Mouse (Mus musculus): ENCODE data around the gene Cep97. TPM values are rescaled to one million over a fixed set of nuclear protein-coding genes. Genes with fewer than 3 reads are reported as not detected.
A peak's percentile ranks its signal among the peaks of the same experiment; 100 is the strongest.

Gene Cep97
- 12.1 and 12.2 TPM in 2 replicates for polyA plus RNA-seq (2015; fragmentation: Nextera tagmentation; extraction: Ambion mirVana)

- no peaks in the 10 kb centered on the region; the same call in 1 of the 2 replicates for H3K36me3 ChIP-seq (ENCODE audit: control insufficient read depth, insufficient read depth, low read length)
- H3K4me2 ChIP-seq (ENCODE audit: low read length) = peak within 1 kb of the TSS; percentile 69
- 0% methylated on average over 24 of the region's 24 CpGs for WGBS
- no peaks in the 10 kb centered on the region for H3K9me3 ChIP-seq (replicated peaks; ENCODE audit: control insufficient read depth, low read length, poor library complexity, severe bottlenecking)
- H3K27ac ChIP-seq (ENCODE audit: low read length) = peak within 1 kb of the TSS; percentile 75
- H3K4me3 ChIP-seq (ENCODE audit: low read depth, low read length) = peak within 1 kb of the TSS; percentile 62
- H3K27me3 ChIP-seq (ENCODE audit: control insufficient read depth, insufficient read depth, low read depth, low read length) = no peaks in the 10 kb centered on the region
- 0 out of 2 replicates have a peak, but pooled peaks cover 2% of the 10 kb centered on the region for H3K4me1 ChIP-seq (ENCODE audit: control insufficient read depth, insufficient read depth, low read length)
- peak; percentile 99 for ATAC-seq
- H3K9ac ChIP-seq (ENCODE audit: low read depth, low read length) = peak within 1 kb of the TSS; percentile 70
Observed at GRCm38 (mm10) chr16:55934453-55935037, at the start of gene Cep97. Cep97 (minus strand) TSS chr16:55934855.

GRCm38 (mm10) chr16:55974903-55975285, 40.2 kb upstream of the Cep97 start:
- peak overlapping the region; percentile 68 for H3K4me2 ChIP-seq (ENCODE audit: low read length)
- peak overlapping the region; percentile 95 for H3K9ac ChIP-seq (ENCODE audit: low read depth, low read length)
- ATAC-seq = no peak
- peak overlapping the region; percentile 99 for H3K4me3 ChIP-seq (ENCODE audit: low read depth, low read length)
- whole genome bisulfite sequencing = 8% methylated on average over 14 of the region's 14 CpGs
- H3K9me3 ChIP-seq (replicated peaks; ENCODE audit: control insufficient read depth, low read length, poor library complexity, severe bottlenecking) = no peaks in the 10 kb centered on the region
- peaks cover 22% of the 10 kb centered on the region for H3K4me1 ChIP-seq (ENCODE audit: control insufficient read depth, insufficient read depth, low read length)
- H3K27me3 ChIP-seq (ENCODE audit: control insufficient read depth, insufficient read depth, low read depth, low read length) = no peaks in the 10 kb centered on the region
- H3K36me3 ChIP-seq (ENCODE audit: control insufficient read depth, insufficient read depth, low read length) = peaks cover 15% of the 10 kb centered on the region
- H3K27ac ChIP-seq (ENCODE audit: low read length) = peak overlapping the region; percentile 92

GRCm38 (mm10) chr16:55974256-55974902, 39.7 kb upstream of the Cep97 start:
- H3K9ac ChIP-seq (ENCODE audit: low read depth, low read length) = peak overlapping the region; percentile 95
- peak; percentile 67 for ATAC-seq
- H3K27ac ChIP-seq (ENCODE audit: low read length) = peak overlapping the region; percentile 92
- H3K36me3 ChIP-seq (ENCODE audit: control insufficient read depth, insufficient read depth, low read length) = peaks cover 17% of the 10 kb centered on the region
- WGBS = 0% methylated on average over 53 of the region's 55 CpGs
- H3K4me2 ChIP-seq (ENCODE audit: low read length) = peak overlapping the region; percentile 68
- H3K9me3 ChIP-seq (replicated peaks; ENCODE audit: control insufficient read depth, low read length, poor library complexity, severe bottlenecking) = no peaks in the 10 kb centered on the region
- H3K4me1 ChIP-seq (ENCODE audit: control insufficient read depth, insufficient read depth, low read length) = peaks cover 22% of the 10 kb centered on the region
- H3K27me3 ChIP-seq (ENCODE audit: control insufficient read depth, insufficient read depth, low read depth, low read length) = no peaks in the 10 kb centered on the region
- peak overlapping the region; percentile 99 for H3K4me3 ChIP-seq (ENCODE audit: low read depth, low read length)

GRCm38 (mm10) chr16:55973431-55974255, 39.0 kb upstream of the Cep97 start, which contains the start of gene Zbtb11:
Zbtb11 (plus strand) TSS chr16:55973883.
- WGBS = under 1% methylated on average over 78 of the region's 86 CpGs

GRCm38 (mm10) chr16:55972626-55973201, 38.1 kb upstream of the Cep97 start:
- H3K27ac ChIP-seq (ENCODE audit: low read length) = peak overlapping the region; percentile 70
- ATAC-seq = no peak
- no peaks in the 10 kb centered on the region for H3K27me3 ChIP-seq (ENCODE audit: control insufficient read depth, insufficient read depth, low read depth, low read length)
- H3K4me3 ChIP-seq (ENCODE audit: low read depth, low read length) = peak overlapping the region; percentile 99; the same call in 1 of the 2 replicates
- H3K4me1 ChIP-seq (ENCODE audit: control insufficient read depth, insufficient read depth, low read length) = peaks cover 22% of the 10 kb centered on the region
- no peaks in the 10 kb centered on the region for H3K9me3 ChIP-seq (replicated peaks; ENCODE audit: control insufficient read depth, low read length, poor library complexity, severe bottlenecking)
- peaks cover 17% of the 10 kb centered on the region for H3K36me3 ChIP-seq (ENCODE audit: control insufficient read depth, insufficient read depth, low read length)
- WGBS = 55% methylated on average over 10 of the region's 10 CpGs
- H3K4me2 ChIP-seq (ENCODE audit: low read length) = peak overlapping the region; percentile 68
- peak overlapping the region; percentile 50; the same call in 1 of the 2 replicates for H3K9ac ChIP-seq (ENCODE audit: low read depth, low read length)

More at GRCm38 (mm10) chr16:55973431-55974255, 39.0 kb upstream of the Cep97 start, which contains the start of gene Zbtb11:
- Histone ChIP-seq H3K4me3 (ENCODE audit: low read depth, low read length) (peak within 1 kb of the TSS; percentile 99), H3K9ac (ENCODE audit: low read depth, low read length) (peak within 1 kb of the TSS; percentile 95), H3K4me1 (ENCODE audit: control insufficient read depth, insufficient read depth, low read length) (peaks cover 22% of the 10 kb centered on the region), H3K36me3 (ENCODE audit: control insufficient read depth, insufficient read depth, low read length) (peaks cover 17% of the 10 kb centered on the region), H3K27me3 (ENCODE audit: control insufficient read depth, insufficient read depth, low read depth, low read length) (no peaks in the 10 kb centered on the region), H3K4me2 (ENCODE audit: low read length) (peak within 1 kb of the TSS; percentile 68), H3K27ac (ENCODE audit: low read length) (peak within 1 kb of the TSS; percentile 92), H3K9me3 (replicated peaks; ENCODE audit: control insufficient read depth, low read length, poor library complexity, severe bottlenecking) (no peaks in the 10 kb centered on the region)
- ATAC-seq = peak; percentile 99

GRCm38 (mm10) chr16:55971735-55972615, 37.3 kb upstream of the Cep97 start:
- Histone ChIP-seq H3K9me3 (replicated peaks; ENCODE audit: control insufficient read depth, low read length, poor library complexity, severe bottlenecking) (no peaks in the 10 kb centered on the region), H3K4me3 (ENCODE audit: low read depth, low read length) (no peak overlapping the region), H3K4me1 (ENCODE audit: control insufficient read depth, insufficient read depth, low read length) (peaks cover 28% of the 10 kb centered on the region), H3K9ac (ENCODE audit: low read depth, low read length) (no peak overlapping the region), H3K36me3 (ENCODE audit: control insufficient read depth, insufficient read depth, low read length) (peaks cover 17% of the 10 kb centered on the region), H3K27me3 (ENCODE audit: control insufficient read depth, insufficient read depth, low read depth, low read length) (no peaks in the 10 kb centered on the region), H3K27ac (ENCODE audit: low read length) (no peak overlapping the region), H3K4me2 (ENCODE audit: low read length) (no peak overlapping the region)
- 75% methylated on average over 6 of the region's 6 CpGs for whole genome bisulfite sequencing
- no peak for ATAC-seq

- no peak overlapping the region for H3K4me2 ChIP-seq (ENCODE audit: low read length)
- H3K36me3 ChIP-seq (ENCODE audit: control insufficient read depth, insufficient read depth, low read length) = peaks cover 17% of the 10 kb centered on the region
- ATAC-seq = no peak
- 94% methylated on average over 5 of the region's 5 CpGs for WGBS
- no peaks in the 10 kb centered on the region for H3K27me3 ChIP-seq (ENCODE audit: control insufficient read depth, insufficient read depth, low read depth, low read length)
- H3K9me3 ChIP-seq (replicated peaks; ENCODE audit: control insufficient read depth, low read length, poor library complexity, severe bottlenecking) = no peaks in the 10 kb centered on the region
- H3K27ac ChIP-seq (ENCODE audit: low read length) = no peak overlapping the region
- no peak overlapping the region for H3K9ac ChIP-seq (ENCODE audit: low read depth, low read length)
- H3K4me3 ChIP-seq (ENCODE audit: low read depth, low read length) = no peak overlapping the region
- peaks cover 20% of the 10 kb centered on the region for H3K4me1 ChIP-seq (ENCODE audit: control insufficient read depth, insufficient read depth, low read length)
Observed at GRCm38 (mm10) chr16:55970416-55970815, 35.8 kb upstream of the Cep97 start.

- 85% methylated on average over 3 of the region's 3 CpGs for WGBS
Observed at GRCm38 (mm10) chr16:55969147-55969546, 34.5 kb upstream of the Cep97 start.

More at GRCm38 (mm10) chr16:55969147-55969546, 34.5 kb upstream of the Cep97 start:
- Histone ChIP-seq H3K9ac (ENCODE audit: low read depth, low read length) (no peak overlapping the region), H3K9me3 (replicated peaks; ENCODE audit: control insufficient read depth, low read length, poor library complexity, severe bottlenecking) (no peaks in the 10 kb centered on the region), H3K4me2 (ENCODE audit: low read length) (no peak overlapping the region), H3K27ac (ENCODE audit: low read length) (no peak overlapping the region), H3K27me3 (ENCODE audit: control insufficient read depth, insufficient read depth, low read depth, low read length) (no peaks in the 10 kb centered on the region), H3K36me3 (ENCODE audit: control insufficient read depth, insufficient read depth, low read length) (peaks cover 17% of the 10 kb centered on the region), H3K4me1 (ENCODE audit: control insufficient read depth, insufficient read depth, low read length) (peaks cover 14% of the 10 kb centered on the region), H3K4me3 (ENCODE audit: low read depth, low read length) (no peak overlapping the region)
- no peak for ATAC-seq
